Mouse (Mus musculus): Measurements from ENCODE around the gene Trim21. TPM values are rescaled to one million over a fixed set of nuclear protein-coding genes. Genes with fewer than 3 reads are reported as not detected.

The Trim21 gene
- polyA plus RNA-seq, 1 experiment from 2014 or later, result 0.32 TPM

GRCm38 (mm10) chr7:102534449-102534848 is 30.8 kb downstream of the Trim21 start, which contains the start of gene Olfr547:
TSS of gene Olfr547 (plus strand) at chr7:102534749.
- Histone ChIP-seq H3K9me3 (no peaks in the 10 kb centered on the region), H3K4me3 (no peak within 1 kb of the TSS), H3K4me2 (no peak within 1 kb of the TSS), H3K27me3 (no peaks in the 10 kb centered on the region), H3K36me3 (no peaks in the 10 kb centered on the region), H3K4me1 (replicated peaks) (no peaks in the 10 kb centered on the region), H3K27ac (no peak within 1 kb of the TSS), H3K9ac (no peak within 1 kb of the TSS)
- WGBS, result 85% methylated on average over 1 of the region's 1 CpGs
- no peak for ATAC-seq (ENCODE audit: low FRiP score)

GRCm38 (mm10) chr7:102529052-102529451 is 36.2 kb downstream of the Trim21 start:
- H3K27me3 ChIP-seq, result no peaks in the 10 kb centered on the region
- no peak overlapping the region for H3K27ac ChIP-seq
- no peak overlapping the region for H3K9ac ChIP-seq
- no peak overlapping the region for H3K4me3 ChIP-seq
- H3K4me2 ChIP-seq, result no peak overlapping the region
- no peaks in the 10 kb centered on the region for H3K4me1 ChIP-seq (replicated peaks)
- H3K36me3 ChIP-seq, result no peaks in the 10 kb centered on the region
- H3K9me3 ChIP-seq, result no peaks in the 10 kb centered on the region
- no peak for ATAC-seq (ENCODE audit: low FRiP score)
- WGBS, result 86% methylated on average over 1 of the region's 1 CpGs

- H3K27ac ChIP-seq, result no peak overlapping the region; the same call in 1 of the 2 replicates
- H3K36me3 ChIP-seq, result no peaks in the 10 kb centered on the region
- peaks cover 16% of the 10 kb centered on the region for H3K27me3 ChIP-seq
- H3K4me2 ChIP-seq, result no peak overlapping the region
- no peak for ATAC-seq (ENCODE audit: low FRiP score)
- no peak overlapping the region for H3K9ac ChIP-seq
- 73% methylated on average over 2 of the region's 2 CpGs for WGBS
- no peak overlapping the region for H3K4me3 ChIP-seq
- no peaks in the 10 kb centered on the region for H3K9me3 ChIP-seq
- peaks cover 12% of the 10 kb centered on the region; the same call in 1 of the 2 replicates for H3K4me1 ChIP-seq (replicated peaks)
Measured at GRCm38 (mm10) chr7:102517051-102517335, 48.3 kb downstream of the Trim21 start.

GRCm38 (mm10) chr7:102516261-102517050 is 48.8 kb downstream of the Trim21 start:
- peaks cover 22% of the 10 kb centered on the region for H3K27me3 ChIP-seq
- 73% methylated on average over 10 of the region's 10 CpGs for WGBS
- no peaks in the 10 kb centered on the region for H3K36me3 ChIP-seq
- H3K27ac ChIP-seq, result no peak overlapping the region; the same call in 1 of the 2 replicates
- H3K4me1 ChIP-seq (replicated peaks), result peaks cover 12% of the 10 kb centered on the region; the same call in 1 of the 2 replicates
- H3K9me3 ChIP-seq, result no peaks in the 10 kb centered on the region
- no peak overlapping the region for H3K4me2 ChIP-seq
- ATAC-seq (ENCODE audit: low FRiP score), result no peak
- no peak overlapping the region for H3K9ac ChIP-seq
- no peak overlapping the region for H3K4me3 ChIP-seq

- Histone ChIP-seq H3K4me1 (replicated peaks) (peaks cover 12% of the 10 kb centered on the region; the same call in 1 of the 2 replicates), H3K4me2 (no peak overlapping the region), H3K4me3 (no peak overlapping the region), H3K36me3 (no peaks in the 10 kb centered on the region), H3K9me3 (no peaks in the 10 kb centered on the region), H3K27ac (no peak overlapping the region), H3K27me3 (peaks cover 23% of the 10 kb centered on the region), H3K9ac (no peak overlapping the region)
- ATAC-seq (ENCODE audit: low FRiP score), result no peak
- WGBS, result 78% methylated on average over 4 of the region's 4 CpGs
Measured at GRCm38 (mm10) chr7:102514144-102514543, 51.1 kb downstream of the Trim21 start.

- H3K27ac ChIP-seq, result no peak overlapping the region
- H3K4me2 ChIP-seq, result peak overlapping the region; percentile 76
- 1% methylated on average over 54 of the region's 54 CpGs for WGBS
- H3K27me3 ChIP-seq, result peaks cover 23% of the 10 kb centered on the region
- H3K36me3 ChIP-seq, result no peaks in the 10 kb centered on the region
- ATAC-seq (ENCODE audit: low FRiP score), result peak; percentile 97
- peak overlapping the region; percentile 54 for H3K4me3 ChIP-seq
- no peaks in the 10 kb centered on the region for H3K9me3 ChIP-seq
- H3K9ac ChIP-seq, result peak overlapping the region; percentile 82
- peaks cover 12% of the 10 kb centered on the region; the same call in 1 of the 2 replicates for H3K4me1 ChIP-seq (replicated peaks)
Measured at GRCm38 (mm10) chr7:102512814-102513435, 52.4 kb downstream of the Trim21 start.

GRCm38 (mm10) chr7:102511927-102512326 is 53.4 kb downstream of the Trim21 start:
- Histone ChIP-seq H3K4me1 (replicated peaks) (0 out of 2 replicates have a peak, but pooled peaks cover 12% of the 10 kb centered on the region), H3K36me3 (no peaks in the 10 kb centered on the region), H3K27ac (no peak overlapping the region), H3K9me3 (no peaks in the 10 kb centered on the region), H3K4me2 (no peak overlapping the region), H3K4me3 (no peak overlapping the region), H3K27me3 (peaks cover 23% of the 10 kb centered on the region), H3K9ac (no peak overlapping the region)
- ATAC-seq (ENCODE audit: low FRiP score), result no peak
- 91% methylated on average over 10 of the region's 10 CpGs for WGBS

- no peak overlapping the region for H3K4me3 ChIP-seq
- WGBS, result 80% methylated on average over 7 of the region's 7 CpGs
- H3K27ac ChIP-seq, result no peak overlapping the region
- no peak overlapping the region for H3K4me2 ChIP-seq
- H3K9ac ChIP-seq, result no peak overlapping the region
- ATAC-seq (ENCODE audit: low FRiP score), result no peak
- no peaks in the 10 kb centered on the region for H3K9me3 ChIP-seq
- H3K27me3 ChIP-seq, result peaks cover 23% of the 10 kb centered on the region
- H3K4me1 ChIP-seq (replicated peaks), result 0 out of 2 replicates have a peak, but pooled peaks cover 9% of the 10 kb centered on the region
- H3K36me3 ChIP-seq, result no peaks in the 10 kb centered on the region
Measured at GRCm38 (mm10) chr7:102509726-102510125, 55.6 kb downstream of the Trim21 start.

- Histone ChIP-seq H3K36me3 (no peaks in the 10 kb centered on the region), H3K4me3 (no peak overlapping the region), H3K4me2 (no peak overlapping the region), H3K27me3 (peaks cover 16% of the 10 kb centered on the region), H3K27ac (no peak overlapping the region), H3K4me1 (replicated peaks) (0 out of 2 replicates have a peak, but pooled peaks cover 8% of the 10 kb centered on the region), H3K9me3 (no peaks in the 10 kb centered on the region), H3K9ac (no peak overlapping the region)
- WGBS, result 90% methylated on average over 6 of the region's 6 CpGs
- ATAC-seq (ENCODE audit: low FRiP score), result no peak
Measured at GRCm38 (mm10) chr7:102508666-102509065, 56.6 kb downstream of the Trim21 start.

- no peaks in the 10 kb centered on the region for H3K9me3 ChIP-seq
- 0 out of 2 replicates have a peak, but pooled peaks cover 3% of the 10 kb centered on the region for H3K4me1 ChIP-seq (replicated peaks)
- H3K4me3 ChIP-seq, result no peak overlapping the region
- H3K9ac ChIP-seq, result no peak overlapping the region
- WGBS, result 91% methylated on average over 9 of the region's 9 CpGs
- H3K27me3 ChIP-seq, result peaks cover 13% of the 10 kb centered on the region; the same call in 1 of the 2 replicates
- no peak overlapping the region for H3K27ac ChIP-seq
- no peak overlapping the region for H3K4me2 ChIP-seq
- no peaks in the 10 kb centered on the region for H3K36me3 ChIP-seq
- ATAC-seq (ENCODE audit: low FRiP score), result no peak
Measured at GRCm38 (mm10) chr7:102508066-102508465, 57.2 kb downstream of the Trim21 start.

Data from hindbrain, embryonic 13.5 days (tissue).